Mouse (Mus musculus): ENCODE results near the gene Casq2. TPM values are rescaled to one million over a fixed set of nuclear protein-coding genes. Genes with fewer than 3 reads are reported as not detected.
A peak's percentile ranks its signal among the peaks of the same experiment; 100 is the strongest.

Gene Casq2
- polyA plus RNA-seq, 1 experiment from 2014 or later: 5.7 TPM

DNA sequence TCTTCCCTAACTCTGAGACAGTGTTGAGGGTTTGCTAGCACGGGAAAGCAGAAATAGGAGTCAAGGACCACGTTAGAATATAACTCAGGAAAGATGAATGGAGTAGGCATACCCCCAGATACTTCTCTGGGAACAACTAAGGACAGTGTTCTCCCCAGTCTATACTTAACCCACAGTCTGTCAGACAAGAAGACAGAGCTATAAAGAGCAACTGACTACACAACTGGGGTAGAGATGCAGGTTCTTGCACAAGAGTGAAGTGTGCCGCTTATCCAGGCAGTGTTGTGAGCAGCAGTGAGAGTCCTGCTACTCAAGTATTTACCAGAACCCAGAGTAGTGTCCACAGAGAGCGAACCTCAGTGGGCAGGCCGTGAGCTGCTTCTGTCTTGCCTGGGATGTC lies 16.5 kb upstream of the Casq2 start:
- 84% methylated on average over 5 of the region's 5 CpGs for WGBS
- TF ChIP-seq CTCF (IDR thresholded peaks at IDR 0.05; ENCODE audit: low read depth): no peak

GRCm38 (mm10) chr3:102070360-102070759 lies 15.9 kb upstream of the Casq2 start:
- 91% methylated on average over 7 of the region's 7 CpGs for WGBS
- no peak overlapping the region for H3K4me2 ChIP-seq (replicated peaks; ENCODE audit: low read depth)
- H3K9me3 ChIP-seq (ENCODE audit: control insufficient read depth): no peaks in the 10 kb centered on the region
- no peaks in the 10 kb centered on the region for H3K27me3 ChIP-seq (replicated peaks; ENCODE audit: control insufficient read depth, insufficient read depth, low read length)
- ATAC-seq: no peak
- H3K9ac ChIP-seq (ENCODE audit: low read depth, low read length): no peak overlapping the region
- H3K27ac ChIP-seq (ENCODE audit: low read depth, low read length): no peak overlapping the region
- H3K4me1 ChIP-seq (replicated peaks; ENCODE audit: control insufficient read depth, insufficient read depth, low read length): no peaks in the 10 kb centered on the region
- no peak overlapping the region for H3K4me3 ChIP-seq (ENCODE audit: low read depth, low read length)
- TF ChIP-seq CTCF (IDR thresholded peaks at IDR 0.05; ENCODE audit: low read depth): no peak
- H3K36me3 ChIP-seq (ENCODE audit: control insufficient read depth, insufficient read depth): no peaks in the 10 kb centered on the region

More for the DNA sequence above, 16.5 kb upstream of the Casq2 start:
- no peak overlapping the region for H3K4me2 ChIP-seq (replicated peaks; ENCODE audit: low read depth)
- no peak overlapping the region for H3K4me3 ChIP-seq (ENCODE audit: low read depth, low read length)
- H3K27ac ChIP-seq (ENCODE audit: low read depth, low read length): no peak overlapping the region
- no peak for ATAC-seq
- H3K9ac ChIP-seq (ENCODE audit: low read depth, low read length): no peak overlapping the region
- no peaks in the 10 kb centered on the region for H3K27me3 ChIP-seq (replicated peaks; ENCODE audit: control insufficient read depth, insufficient read depth, low read length)
- H3K36me3 ChIP-seq (ENCODE audit: control insufficient read depth, insufficient read depth): no peaks in the 10 kb centered on the region
- no peaks in the 10 kb centered on the region for H3K9me3 ChIP-seq (ENCODE audit: control insufficient read depth)
- no peaks in the 10 kb centered on the region for H3K4me1 ChIP-seq (replicated peaks; ENCODE audit: control insufficient read depth, insufficient read depth, low read length)

DNA sequence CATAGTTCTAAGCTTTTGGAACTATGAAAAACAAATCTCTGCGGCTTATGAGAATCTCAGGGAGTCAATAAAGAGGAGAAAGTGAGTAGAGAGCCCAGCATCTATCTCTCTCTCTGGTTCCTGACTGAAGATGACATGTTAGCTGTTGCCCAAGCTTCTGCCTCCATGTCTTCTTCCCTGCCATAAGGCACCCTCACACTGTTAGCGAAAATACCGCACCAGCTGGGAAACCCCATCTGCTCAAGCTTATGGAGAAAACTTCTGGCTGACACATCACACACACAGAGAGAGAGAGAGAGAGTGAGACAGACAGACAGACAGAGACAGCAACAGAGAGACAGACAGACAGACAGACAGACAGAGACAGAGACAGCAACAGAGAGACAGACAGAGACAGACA lies 15.2 kb upstream of the Casq2 start:
- no peaks in the 10 kb centered on the region for H3K27me3 ChIP-seq (replicated peaks; ENCODE audit: control insufficient read depth, insufficient read depth, low read length)
- TF ChIP-seq CTCF (IDR thresholded peaks at IDR 0.05; ENCODE audit: low read depth): no peak
- 94% methylated on average over 3 of the region's 3 CpGs for WGBS

DNA sequence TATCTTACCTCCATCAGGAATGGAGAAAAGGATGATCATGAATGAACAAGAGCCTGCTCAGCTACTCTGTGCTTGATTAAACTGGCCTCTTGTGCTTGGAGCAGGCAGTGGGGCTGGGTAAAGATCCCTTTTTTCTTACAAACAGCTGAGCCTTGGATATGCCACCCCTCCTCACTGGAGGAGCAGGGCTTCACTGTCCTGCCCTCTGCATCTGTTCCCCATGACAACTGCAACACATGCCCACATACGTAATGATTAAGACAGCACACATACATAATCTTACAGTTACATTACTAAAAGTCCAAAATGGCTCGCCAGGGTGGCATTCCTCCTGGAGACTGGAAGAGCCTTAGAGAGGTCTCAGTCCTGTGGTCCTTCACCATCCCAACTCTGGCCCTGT lies 6.8 kb upstream of the Casq2 start:
- no peak overlapping the region for H3K4me2 ChIP-seq (replicated peaks; ENCODE audit: low read depth)
- 90% methylated on average over 2 of the region's 2 CpGs for WGBS
- H3K36me3 ChIP-seq (ENCODE audit: control insufficient read depth, insufficient read depth): no peaks in the 10 kb centered on the region
- no peak overlapping the region for H3K27ac ChIP-seq (ENCODE audit: low read depth, low read length)
- no peaks in the 10 kb centered on the region for H3K4me1 ChIP-seq (replicated peaks; ENCODE audit: control insufficient read depth, insufficient read depth, low read length)
- TF ChIP-seq CTCF (IDR thresholded peaks at IDR 0.05; ENCODE audit: low read depth): no peak
- H3K9ac ChIP-seq (ENCODE audit: low read depth, low read length): no peak overlapping the region
- no peaks in the 10 kb centered on the region for H3K27me3 ChIP-seq (replicated peaks; ENCODE audit: control insufficient read depth, insufficient read depth, low read length)
- no peak for ATAC-seq
- H3K9me3 ChIP-seq (ENCODE audit: control insufficient read depth): no peaks in the 10 kb centered on the region
- H3K4me3 ChIP-seq (ENCODE audit: low read depth, low read length): no peak overlapping the region

More for the DNA sequence above, 15.2 kb upstream of the Casq2 start:
- no peaks in the 10 kb centered on the region for H3K9me3 ChIP-seq (ENCODE audit: control insufficient read depth)
- H3K4me2 ChIP-seq (replicated peaks; ENCODE audit: low read depth): no peak overlapping the region
- H3K36me3 ChIP-seq (ENCODE audit: control insufficient read depth, insufficient read depth): no peaks in the 10 kb centered on the region
- H3K9ac ChIP-seq (ENCODE audit: low read depth, low read length): no peak overlapping the region
- H3K4me3 ChIP-seq (ENCODE audit: low read depth, low read length): no peak overlapping the region
- no peaks in the 10 kb centered on the region for H3K4me1 ChIP-seq (replicated peaks; ENCODE audit: control insufficient read depth, insufficient read depth, low read length)
- no peak for ATAC-seq
- no peak overlapping the region for H3K27ac ChIP-seq (ENCODE audit: low read depth, low read length)

GRCm38 (mm10) chr3:102081862-102082261 lies 4.4 kb upstream of the Casq2 start:
- no peak overlapping the region for H3K27ac ChIP-seq (ENCODE audit: low read depth, low read length)
- no peak overlapping the region for H3K9ac ChIP-seq (ENCODE audit: low read depth, low read length)
- WGBS: 18% methylated on average over 3 of the region's 3 CpGs
- H3K9me3 ChIP-seq (ENCODE audit: control insufficient read depth): no peaks in the 10 kb centered on the region
- peak; percentile 87 for TF ChIP-seq CTCF (IDR thresholded peaks at IDR 0.05; ENCODE audit: low read depth)
- no peak overlapping the region for H3K4me2 ChIP-seq (replicated peaks; ENCODE audit: low read depth)
- H3K36me3 ChIP-seq (ENCODE audit: control insufficient read depth, insufficient read depth): no peaks in the 10 kb centered on the region
- no peak; the same call in 1 of the 2 replicates for ATAC-seq
- no peaks in the 10 kb centered on the region for H3K27me3 ChIP-seq (replicated peaks; ENCODE audit: control insufficient read depth, insufficient read depth, low read length)
- no peak overlapping the region for H3K4me3 ChIP-seq (ENCODE audit: low read depth, low read length)
- no peaks in the 10 kb centered on the region for H3K4me1 ChIP-seq (replicated peaks; ENCODE audit: control insufficient read depth, insufficient read depth, low read length)

DNA sequence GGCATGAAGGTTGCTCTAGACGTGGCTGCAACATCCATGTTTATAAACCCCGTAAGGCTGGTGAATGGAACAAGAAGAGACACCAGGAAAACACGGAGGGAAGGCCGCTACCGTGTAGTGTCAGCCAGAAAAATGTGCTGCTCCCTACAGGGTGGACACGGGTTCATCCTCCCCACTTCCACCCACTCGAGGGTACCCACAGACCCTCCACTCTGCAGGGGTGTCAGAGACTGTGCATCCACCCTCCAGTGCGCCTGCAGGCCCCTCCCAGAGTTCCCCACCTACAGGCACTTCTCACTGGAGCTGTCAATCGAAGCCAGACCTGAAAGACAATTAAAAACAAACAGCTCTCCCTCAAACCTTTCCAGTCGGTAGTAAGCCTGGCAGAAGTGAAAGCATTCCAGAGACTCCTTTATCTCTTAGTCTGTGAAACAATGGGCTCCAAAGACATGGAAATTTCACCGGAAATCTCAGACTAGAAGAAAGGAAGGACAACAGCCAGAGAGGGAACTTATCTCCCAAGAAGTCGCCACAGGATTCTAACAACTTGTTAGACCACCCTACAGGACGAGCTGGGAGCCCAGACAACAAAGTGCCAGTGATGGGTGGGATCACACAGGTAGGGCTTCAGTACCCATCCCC lies 2.5 kb upstream of the Casq2 start:
- WGBS: 54% methylated on average over 13 of the region's 13 CpGs
- Histone ChIP-seq H3K9me3 (ENCODE audit: control insufficient read depth) (no peaks in the 10 kb centered on the region), H3K4me1 (replicated peaks; ENCODE audit: control insufficient read depth, insufficient read depth, low read length) (no peaks in the 10 kb centered on the region), H3K27me3 (replicated peaks; ENCODE audit: control insufficient read depth, insufficient read depth, low read length) (no peaks in the 10 kb centered on the region), H3K4me3 (ENCODE audit: low read depth, low read length) (no peak overlapping the region), H3K4me2 (replicated peaks; ENCODE audit: low read depth) (no peak overlapping the region), H3K9ac (ENCODE audit: low read depth, low read length) (no peak overlapping the region), H3K36me3 (ENCODE audit: control insufficient read depth, insufficient read depth) (no peaks in the 10 kb centered on the region), H3K27ac (ENCODE audit: low read depth, low read length) (no peak overlapping the region)
- no peak for ATAC-seq
- TF ChIP-seq CTCF (IDR thresholded peaks at IDR 0.05; ENCODE audit: low read depth): no peak

Data from intestine, postnatal 0 days (tissue).